Comparison of ENCODE assay signal across 7 mouse cellular contexts in the genomic region with DNA sequence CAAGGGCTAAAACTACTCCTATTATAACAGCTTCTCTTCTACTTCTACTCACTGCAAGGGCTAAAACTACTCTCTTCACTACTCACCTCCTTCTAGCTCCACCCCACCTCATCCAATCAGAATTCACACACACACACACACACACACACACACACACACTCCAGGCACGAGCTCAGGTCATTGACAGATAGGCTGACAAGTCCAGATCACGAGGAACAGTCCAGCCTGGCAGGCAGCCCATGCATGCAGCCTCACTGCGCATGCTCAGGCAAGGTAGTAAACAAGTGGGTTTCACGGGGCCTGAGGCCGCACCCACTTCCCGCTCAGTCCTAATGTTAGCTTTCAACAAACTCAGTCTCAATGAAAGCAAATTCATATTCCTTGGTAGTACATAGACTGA.
A peak's percentile ranks its signal among the peaks of the same experiment; 100 is the strongest.
DNase-seq lines count a peak whose midpoint lies in the region; ATAC-seq and TF ChIP-seq lines count a peak whose summit lies in the region.
"Not testable (repeated sequence)": the region's sequence is repeated elsewhere in the genome, so short reads cannot be mapped to it uniquely, and the experiment has no call there.

No protein-coding gene starts in this region.

- peak overlapping the region; percentile 57 for H3K27ac ChIP-seq in heart, embryonic 16.5 days (ENCODE audit: low read length)
- not testable (repeated sequence) for H3K27ac ChIP-seq in lung, embryonic 14.5 days (ENCODE audit: low read depth)

- H3K4me2 ChIP-seq in heart, embryonic 16.5 days (ENCODE audit: low read depth, low read length); lung, embryonic 14.5 days: not testable (repeated sequence)

- DNase-seq in R1 (ENCODE audit: low read depth, low spot score) = peak; percentile 37
- DNase-seq in adrenal gland, postnatal 25 days = peak; percentile 2
- peak; percentile 12 to 39 for DNase-seq in heart, adult 18-20 months
- DNase-seq in heart, postnatal 36 days = peak; percentile 2 to 6
- peak; percentile 53 for DNase-seq in lung, embryonic 14.5 days
- DNase-seq in skeletal muscle tissue, adult 2 months (ENCODE audit: low read depth, low spot score) = peak; percentile 22

- not testable (repeated sequence) for H3K4me1 ChIP-seq in heart, embryonic 16.5 days (ENCODE audit: control insufficient read depth, insufficient read depth, low read length); lung, embryonic 14.5 days (ENCODE audit: insufficient read depth)

- not testable (repeated sequence) for TF ChIP-seq CTCF in lung, embryonic 14.5 days (IDR thresholded peaks at IDR 0.05; ENCODE audit: low read depth)

- not testable (repeated sequence) for H3K27me3 ChIP-seq in heart, embryonic 16.5 days (ENCODE audit: control insufficient read depth, insufficient read depth, low read length); lung, embryonic 14.5 days (ENCODE audit: insufficient read depth, low read length)

- peak; percentile 79 for ATAC-seq in heart, embryonic 16.5 days (replicated peaks; ENCODE audit: extremely low read depth, insufficient read depth, low FRiP score)
- ATAC-seq in lung, embryonic 14.5 days (ENCODE audit: insufficient read depth) = peak; percentile 76; the same call in 1 of the 2 replicates

- 31% methylated on average over 6 of the region's 6 CpGs for WGBS in heart, embryonic 16.5 days
- WGBS in lung, embryonic 14.5 days = 40% methylated on average over 6 of the region's 6 CpGs

- not testable (repeated sequence) for H3K36me3 ChIP-seq in heart, embryonic 16.5 days (ENCODE audit: control insufficient read depth, insufficient read depth); lung, embryonic 14.5 days (ENCODE audit: insufficient read depth)

- intact Hi-C loops in heart, postnatal 36 days (cut with DNase I) = not testable (repeated sequence)

- not testable (repeated sequence) for H3K9ac ChIP-seq in heart, embryonic 16.5 days (ENCODE audit: low read length); lung, embryonic 14.5 days

- not testable (repeated sequence) for H3K9me3 ChIP-seq in heart, embryonic 16.5 days (replicated peaks; ENCODE audit: control insufficient read depth, low read length); lung, embryonic 14.5 days (ENCODE audit: low read depth, low read length)

- not testable (repeated sequence) for H3K4me3 ChIP-seq in heart, embryonic 16.5 days (ENCODE audit: low read length); lung, embryonic 14.5 days (ENCODE audit: low read depth, low read length)

Comparison
In these comparisons a context has a peak if more than half of its experiments do, and no peak if none do; other contexts are left out.
1. DNase-seq: peak in every context shown above with its lines; median percentile 53 in lung, embryonic 14.5 days; 37 in R1; 26 in heart, adult 18-20 months; 22 in skeletal muscle tissue, adult 2 months; 4 in heart, postnatal 36 days; 2 in adrenal gland, postnatal 25 days.